Mouse (Mus musculus): Measurements from ENCODE around the gene Spata31d1a.

Spata31d1a gene

DNA sequence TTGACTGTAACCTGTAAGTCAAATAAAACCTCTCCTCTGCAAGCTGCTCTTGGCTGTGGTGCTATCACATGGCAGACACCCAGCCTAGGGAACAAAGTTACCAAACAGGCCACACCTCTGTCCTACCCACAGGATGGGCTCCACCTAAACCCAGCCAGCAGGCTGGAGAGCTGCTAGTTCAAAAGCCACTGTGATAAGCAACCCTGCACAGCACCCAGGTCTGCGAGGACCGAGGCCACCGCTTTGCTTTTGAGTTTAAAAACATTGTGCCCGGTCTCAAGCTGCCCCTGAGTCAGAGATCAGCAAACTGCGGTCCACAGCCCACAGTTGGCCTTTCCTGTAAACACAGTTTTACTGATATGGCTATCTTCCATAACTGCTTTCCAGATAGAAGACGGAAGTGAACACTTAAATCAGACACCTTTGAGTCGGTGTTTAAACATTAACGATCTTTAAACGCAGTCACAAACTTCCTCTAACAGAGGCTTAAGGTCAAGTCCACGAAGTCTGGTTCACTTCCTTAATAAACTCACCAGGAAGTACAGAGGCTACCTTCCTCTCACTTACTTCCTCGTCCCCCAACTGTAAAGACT lies 41.5 kb downstream of the Spata31d1a start:
- peak; percentile 57 for DNase-seq (ENCODE audit: low read depth, low spot score)

- DNase-seq (ENCODE audit: low read depth, low spot score) = no peak
These were observed 42.4 kb downstream of the Spata31d1a start for GRCm38 (mm10) chr13:59667763-59668162.

DNA sequence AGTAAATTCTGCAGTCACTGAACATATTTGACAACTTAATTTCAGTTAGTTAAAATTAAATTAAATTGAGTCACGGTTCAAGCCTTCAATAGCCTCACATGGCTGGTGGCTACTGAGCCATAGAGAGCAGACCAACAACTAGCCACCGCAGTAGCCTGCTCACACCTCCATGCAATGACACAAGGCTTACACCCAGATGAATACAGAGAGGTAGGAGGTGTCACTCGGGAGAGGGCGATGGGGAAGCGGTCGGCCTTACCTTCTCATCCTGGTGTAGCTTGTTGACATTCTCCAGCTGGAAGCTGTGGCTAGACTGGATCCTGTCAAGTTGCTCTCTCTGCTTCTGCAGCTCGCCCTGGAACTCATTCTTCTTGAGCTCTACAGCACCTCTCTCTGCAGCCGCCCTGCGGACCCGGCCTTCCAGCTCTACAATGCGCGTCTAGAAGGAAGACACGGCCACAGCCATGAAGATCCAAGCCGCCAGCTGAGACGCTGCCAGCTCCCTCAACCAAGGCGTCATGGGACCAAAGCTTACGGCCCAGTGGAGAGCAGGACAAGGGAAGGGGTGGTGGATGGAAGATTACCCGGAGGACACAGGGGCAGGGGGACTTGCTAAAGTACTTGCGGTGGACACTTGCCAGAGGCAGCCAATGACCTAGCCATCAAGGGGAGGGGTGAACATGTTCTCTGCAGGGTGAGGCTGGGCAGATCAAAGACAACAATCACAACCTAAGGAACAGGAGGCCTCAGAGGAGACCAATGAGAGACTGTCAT lies 46.0 kb downstream of the Spata31d1a start:
- DNase-seq (ENCODE audit: low read depth, low spot score) = no peak

DNA sequence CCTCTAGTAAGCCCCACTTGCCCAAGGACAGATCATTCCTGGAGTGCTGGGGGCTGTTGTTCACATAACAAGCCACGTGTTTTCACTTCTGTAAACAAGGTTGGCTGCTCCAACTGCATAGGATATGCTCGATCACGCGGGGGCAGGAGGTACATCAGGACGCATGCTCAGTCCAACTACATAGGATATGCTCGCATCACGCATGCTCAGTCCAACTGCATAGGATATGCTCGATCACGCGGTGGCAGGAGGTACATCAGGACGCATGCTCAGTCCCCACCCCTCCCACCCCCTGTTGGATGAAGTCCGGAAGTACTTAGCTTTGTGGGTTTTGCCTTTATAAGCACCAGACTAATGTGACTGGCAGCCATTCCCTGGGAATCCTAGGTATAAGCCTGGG lies 48.2 kb downstream of the Spata31d1a start:
- DNase-seq (ENCODE audit: low read depth, low spot score) = peak; percentile 93

- DNase-seq (ENCODE audit: low read depth, low spot score) = no peak
These were observed 48.7 kb downstream of the Spata31d1a start for GRCm38 (mm10) chr13:59661387-59661786.

DNA sequence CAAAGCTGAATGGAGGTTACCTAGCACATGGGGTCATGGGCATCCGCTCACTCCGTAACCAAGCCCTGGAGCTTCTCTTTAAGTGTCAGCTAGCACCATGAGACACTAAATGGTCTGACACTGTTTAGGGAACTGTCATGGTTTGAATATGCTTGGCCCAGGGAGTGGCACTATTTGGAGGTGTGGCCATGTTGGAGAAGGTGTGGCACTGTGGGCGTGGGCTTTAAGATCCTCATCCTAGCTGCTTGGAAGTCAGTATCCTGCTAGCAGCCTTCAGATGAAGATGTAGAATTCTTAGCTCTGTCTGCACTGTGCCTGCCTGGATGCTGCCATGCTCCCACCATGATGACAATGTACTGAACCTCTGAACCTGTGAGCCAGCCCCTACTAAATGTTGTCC lies 49.8 kb downstream of the Spata31d1a start:
- no peak for DNase-seq (ENCODE audit: low read depth, low spot score)

GRCm38 (mm10) chr13:59657781-59658180 lies 52.3 kb downstream of the Spata31d1a start:
- DNase-seq (ENCODE audit: low read depth, low spot score) = peak; percentile 58

DNA sequence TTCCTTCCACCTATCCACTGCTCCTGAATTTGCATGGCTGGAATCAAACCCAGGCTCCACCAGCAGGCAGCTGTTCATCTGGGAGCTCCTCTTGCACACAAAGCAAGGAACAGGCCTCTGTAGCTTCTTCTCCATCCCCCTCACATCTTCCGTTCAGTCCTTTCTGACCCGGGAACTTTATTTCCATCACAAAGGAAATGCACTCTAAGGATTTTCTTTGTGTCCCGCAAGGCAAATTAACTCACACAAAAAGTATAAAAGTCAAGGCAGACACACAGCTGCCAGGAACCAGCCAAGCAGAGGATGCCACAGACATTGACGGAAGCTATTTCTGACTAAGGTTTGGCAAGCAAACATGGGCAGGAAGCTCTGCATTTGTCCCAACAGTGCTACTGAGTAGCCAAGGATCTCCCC lies 53.1 kb downstream of the Spata31d1a start:
- peak; percentile 94 for DNase-seq (ENCODE audit: low read depth, low spot score)

- DNase-seq (ENCODE audit: low read depth, low spot score) = peak; percentile 80
These were observed 53.8 kb downstream of the Spata31d1a start for GRCm38 (mm10) chr13:59656316-59656832.

- DNase-seq (ENCODE audit: low read depth, low spot score) = peak; percentile 63
These were observed 54.3 kb downstream of the Spata31d1a start for GRCm38 (mm10) chr13:59655718-59656315.

GRCm38 (mm10) chr13:59654465-59654864 lies 55.7 kb downstream of the Spata31d1a start:
- DNase-seq (ENCODE audit: low read depth, low spot score) = no peak

- DNase-seq (ENCODE audit: low read depth, low spot score) = no peak
These were observed 57.0 kb downstream of the Spata31d1a start for GRCm38 (mm10) chr13:59653136-59653535.

GRCm38 (mm10) chr13:59652651-59653050 lies 57.5 kb downstream of the Spata31d1a start:
- DNase-seq (ENCODE audit: low read depth, low spot score) = no peak
